Mouse (Mus musculus): ENCODE data around the gene Ssbp4.
A peak's percentile ranks its signal among the peaks of the same experiment; 100 is the strongest.

Gene Ssbp4

GRCm38 (mm10) chr8:70631436-70631835 is 22.8 kb upstream of the Ssbp4 start:
- DNase-seq (ENCODE audit: low read depth, low spot score), result peak; percentile 49

GRCm38 (mm10) chr8:70630532-70631381 is 22.1 kb upstream of the Ssbp4 start:
- no peak for DNase-seq (ENCODE audit: low read depth, low spot score)

GRCm38 (mm10) chr8:70629574-70630531 is 21.2 kb upstream of the Ssbp4 start:
- DNase-seq (ENCODE audit: low read depth, low spot score), result peak; percentile 85

GRCm38 (mm10) chr8:70628986-70629490 is 20.4 kb upstream of the Ssbp4 start:
- DNase-seq (ENCODE audit: low read depth, low spot score), result no peak

- no peak for DNase-seq (ENCODE audit: low read depth, low spot score)
These were observed 18.4 kb upstream of the Ssbp4 start for GRCm38 (mm10) chr8:70627041-70627440.

- no peak for DNase-seq (ENCODE audit: low read depth, low spot score)
These were observed 16.4 kb upstream of the Ssbp4 start for GRCm38 (mm10) chr8:70625104-70625503.

- no peak for DNase-seq (ENCODE audit: low read depth, low spot score)
These were observed 13.5 kb upstream of the Ssbp4 start for GRCm38 (mm10) chr8:70622220-70622619.

GRCm38 (mm10) chr8:70618888-70619334 is 10.2 kb upstream of the Ssbp4 start:
- no peak for DNase-seq (ENCODE audit: low read depth, low spot score)

- DNase-seq (ENCODE audit: low read depth, low spot score), result no peak
These were observed 9.3 kb upstream of the Ssbp4 start for GRCm38 (mm10) chr8:70617985-70618384.

- DNase-seq (ENCODE audit: low read depth, low spot score), result no peak
These were observed 8.0 kb upstream of the Ssbp4 start for GRCm38 (mm10) chr8:70616645-70617044.

GRCm38 (mm10) chr8:70615894-70616293 is 7.2 kb upstream of the Ssbp4 start, which contains the start of gene Lrrc25:
Lrrc25 (plus strand) TSS chr8:70616155.
- no peak for DNase-seq (ENCODE audit: low read depth, low spot score)

GRCm38 (mm10) chr8:70615281-70615680 is 6.6 kb upstream of the Ssbp4 start:
- no peak for DNase-seq (ENCODE audit: low read depth, low spot score)

- DNase-seq (ENCODE audit: low read depth, low spot score), result no peak
These were observed 5.8 kb upstream of the Ssbp4 start for GRCm38 (mm10) chr8:70614469-70614868.

GRCm38 (mm10) chr8:70613763-70614162 is 5.1 kb upstream of the Ssbp4 start:
- DNase-seq (ENCODE audit: low read depth, low spot score), result no peak

GRCm38 (mm10) chr8:70611849-70612248 is 3.2 kb upstream of the Ssbp4 start:
- peak; percentile 80 for DNase-seq (ENCODE audit: low read depth, low spot score)

- no peak for DNase-seq (ENCODE audit: low read depth, low spot score)
These were observed 2.4 kb upstream of the Ssbp4 start for GRCm38 (mm10) chr8:70610796-70611771.

GRCm38 (mm10) chr8:70609849-70610795 is 1.4 kb upstream of the Ssbp4 start:
- DNase-seq (ENCODE audit: low read depth, low spot score), result no peak

- DNase-seq (ENCODE audit: low read depth, low spot score), result no peak
These were observed 736 bp upstream of the Ssbp4 start for GRCm38 (mm10) chr8:70609368-70609848.

Data from retina, postnatal 7 days (tissue).